Mouse (Mus musculus) G1E (cell line): ENCODE data around the gene Scn4b.

Experiments
- CTCF ChIP-seq: IDR thresholded peaks from 2 replicates; pipeline ENCODE4 v1.5.1; 2012; ENCODE audit warnings: low read depth, low read length, inconsistent platforms, mixed read lengths
- GATA1 ChIP-seq: IDR thresholded peaks from 2 replicates; pipeline ENCODE4 v1.6.1; 2012; ENCODE audit warnings: borderline replicate concordance, low read length, inconsistent platforms, mixed read lengths

- TF ChIP-seq CTCF (no peak), GATA1 (no peak)
Observed at GRCm38 (mm10) chr9:45189661-45190174, 51.5 kb downstream of the Scn4b start.
